Mouse (Mus musculus) embryonic facial prominence, embryonic 10.5 days (tissue): Measurements from ENCODE around the gene Nepro. TPM values are rescaled to one million over a fixed set of nuclear protein-coding genes. Genes with fewer than 3 reads are reported as not detected.
A peak's percentile ranks its signal among the peaks of the same experiment; 100 is the strongest.

Source experiments
- DNase-seq: peaks from one replicate; pipeline ENCODE4 v3.0.0-alpha.2; 2017; ENCODE audit warnings: low spot score
- H3K27ac ChIP-seq: fragments of 300-500 bp; sonication (generic); replicated peaks from 2 replicates; pipeline ENCODE4 v1.5.1; 2016; ENCODE audit warnings: mild to moderate bottlenecking
- H3K27me3 ChIP-seq: fragments of 300-500 bp; sonication (generic); replicated peaks from 2 replicates; pipeline ENCODE4 v1.6.1; 2016; ENCODE audit warnings: low read depth, mild to moderate bottlenecking; ENCODE audit not compliant: poor library complexity, severe bottlenecking
- H3K36me3 ChIP-seq: fragments of 300-500 bp; sonication (generic); replicated peaks from 2 replicates; pipeline ENCODE4 v1.6.1; 2016; ENCODE audit warnings: mild to moderate bottlenecking, moderate library complexity
- H3K4me1 ChIP-seq: fragments of 300-500 bp; sonication (generic); 2 replicates; pipeline ENCODE4 v1.6.1; 2016
- H3K4me3 ChIP-seq: fragments of 300-500 bp; sonication (generic); 2 replicates; pipeline ENCODE4 v1.5.1; 2016; ENCODE audit warnings: mild to moderate bottlenecking, moderate library complexity
- H3K9me3 ChIP-seq: fragments of 300-500 bp; sonication (generic); 2 replicates; pipeline ENCODE4 v1.6.1; 2016; ENCODE audit warnings: mild to moderate bottlenecking
- WGBS: fragments of 180-500 bp; shearing (Covaris S2); methylation state at CpG from one replicate; pipeline ENCODE4 v1.1.7; 2016; 5-methylcytosine and 5-hydroxymethylcytosine counted together
- polyA plus RNA-seq: library from polyadenylated mRNA; unstranded; fragments of >200 nt; fragmentation: Nextera tagmentation; extraction: Ambion mirVana; gene quantifications from 2 replicates; pipeline ENCODE4 v1.2.1, GENCODE M21; 2016

Nepro gene
- polyA plus RNA-seq, 1 experiment from 2014 or later = 13.4 TPM

DNA sequence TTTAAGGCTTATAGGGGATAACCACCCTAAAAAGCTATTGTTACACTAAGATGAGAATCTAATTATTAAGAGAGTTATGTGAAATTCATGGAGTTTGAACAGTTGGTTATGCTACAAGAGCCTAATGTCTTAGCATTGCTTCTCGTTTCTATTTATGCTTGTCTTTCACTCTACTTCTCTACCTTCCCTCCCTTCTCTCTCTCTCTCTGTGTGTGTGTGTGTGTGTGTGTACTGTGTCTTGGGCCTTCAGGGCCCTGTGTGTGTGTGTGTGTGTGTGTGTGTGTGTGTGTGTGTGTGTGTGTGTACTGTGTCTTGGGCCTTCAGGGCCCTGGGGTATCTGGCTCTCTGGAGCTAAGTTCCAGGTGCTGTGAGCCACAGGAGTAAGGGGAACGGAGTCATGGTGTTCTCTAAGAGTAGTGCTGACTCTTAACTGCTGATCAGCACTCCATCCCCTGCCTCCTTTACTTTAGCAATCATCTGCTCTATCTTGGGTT is 6.9 kb upstream of the Nepro start:
- 79% methylated on average over 2 of the region's 2 CpGs for WGBS
- Histone ChIP-seq H3K27ac (no peak overlapping the region), H3K4me1 (peaks cover 10% of the 10 kb centered on the region), H3K27me3 (no peaks in the 10 kb centered on the region), H3K9me3 (no peaks in the 10 kb centered on the region), H3K4me3 (no peak overlapping the region), H3K36me3 (peaks cover 15% of the 10 kb centered on the region)
- no peak for DNase-seq

DNA sequence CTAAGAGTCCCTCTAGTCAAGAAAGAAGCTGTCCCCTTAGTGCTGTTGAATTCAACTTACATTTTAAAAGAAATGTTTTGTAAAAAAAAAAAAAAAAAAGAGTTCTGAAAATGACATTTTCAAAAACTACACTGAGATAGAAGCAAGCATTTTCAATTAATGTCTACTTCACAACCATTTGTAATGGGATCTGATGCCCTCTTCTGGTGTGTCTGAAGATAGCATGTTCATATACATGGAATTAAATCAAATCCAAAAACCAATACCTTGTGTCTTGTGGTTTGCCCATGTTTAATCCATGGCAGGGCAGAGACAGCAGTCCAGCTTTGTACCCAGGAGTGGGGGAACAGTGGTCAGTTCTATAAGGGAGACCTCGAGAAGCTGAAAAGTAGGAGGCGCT is 6.3 kb upstream of the Nepro start:
- 69% methylated on average over 2 of the region's 2 CpGs for WGBS

DNA sequence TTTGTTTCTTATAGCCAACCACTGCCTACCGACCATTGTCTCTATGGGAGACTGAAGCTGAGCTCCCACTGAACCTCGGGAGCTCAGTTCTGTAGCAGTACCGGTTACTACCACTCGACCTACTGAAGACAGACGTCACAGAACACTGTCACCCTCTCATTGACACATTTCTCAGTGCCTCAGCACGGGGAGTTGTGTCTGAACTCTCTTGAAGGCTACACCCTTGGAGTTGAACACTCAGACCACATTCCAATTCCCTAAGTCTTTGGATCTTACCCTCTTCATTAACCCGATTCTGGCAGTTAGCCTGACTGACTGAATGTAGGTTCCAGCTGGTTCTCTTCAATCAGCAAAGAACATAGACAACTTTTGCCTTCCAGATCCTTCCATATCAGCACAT is 4.8 kb upstream of the Nepro start:
- Histone ChIP-seq H3K9me3 (no peaks in the 10 kb centered on the region), H3K27me3 (no peaks in the 10 kb centered on the region), H3K4me3 (no peak overlapping the region), H3K27ac (no peak overlapping the region), H3K4me1 (peaks cover 20% of the 10 kb centered on the region), H3K36me3 (peaks cover 15% of the 10 kb centered on the region)
- no peak for DNase-seq
- 84% methylated on average over 7 of the region's 7 CpGs for WGBS

More for the DNA sequence above, 6.3 kb upstream of the Nepro start:
- Histone ChIP-seq H3K4me1 (peaks cover 12% of the 10 kb centered on the region), H3K27me3 (no peaks in the 10 kb centered on the region), H3K36me3 (peaks cover 15% of the 10 kb centered on the region), H3K9me3 (no peaks in the 10 kb centered on the region), H3K27ac (no peak overlapping the region), H3K4me3 (no peak overlapping the region)
- no peak for DNase-seq

DNA sequence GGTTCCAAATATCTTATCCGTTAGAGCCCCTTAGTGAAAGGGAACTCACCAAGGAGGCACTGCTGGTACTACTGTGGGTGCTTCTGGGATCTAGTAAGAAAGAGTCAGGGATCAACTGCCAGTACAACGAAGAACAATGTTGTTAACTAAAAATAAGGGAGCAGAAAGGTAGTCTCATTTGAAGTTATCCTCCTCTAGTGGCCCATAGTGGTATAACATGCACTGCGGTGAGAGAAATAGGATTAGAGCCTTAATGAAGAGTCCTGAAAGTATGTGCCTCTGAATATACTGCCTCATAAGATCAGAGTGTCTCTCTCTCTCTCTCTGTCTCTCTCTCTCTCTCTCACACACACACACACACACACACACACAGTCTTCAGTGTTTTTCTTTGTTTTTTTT is 3.6 kb upstream of the Nepro start:
- WGBS = 73% methylated on average over 3 of the region's 3 CpGs
- no peaks in the 10 kb centered on the region for H3K27me3 ChIP-seq
- H3K9me3 ChIP-seq = no peaks in the 10 kb centered on the region
- peaks cover 25% of the 10 kb centered on the region for H3K4me1 ChIP-seq
- no peak for DNase-seq
- H3K27ac ChIP-seq = no peak overlapping the region
- no peak overlapping the region for H3K4me3 ChIP-seq
- H3K36me3 ChIP-seq = peaks cover 15% of the 10 kb centered on the region

DNA sequence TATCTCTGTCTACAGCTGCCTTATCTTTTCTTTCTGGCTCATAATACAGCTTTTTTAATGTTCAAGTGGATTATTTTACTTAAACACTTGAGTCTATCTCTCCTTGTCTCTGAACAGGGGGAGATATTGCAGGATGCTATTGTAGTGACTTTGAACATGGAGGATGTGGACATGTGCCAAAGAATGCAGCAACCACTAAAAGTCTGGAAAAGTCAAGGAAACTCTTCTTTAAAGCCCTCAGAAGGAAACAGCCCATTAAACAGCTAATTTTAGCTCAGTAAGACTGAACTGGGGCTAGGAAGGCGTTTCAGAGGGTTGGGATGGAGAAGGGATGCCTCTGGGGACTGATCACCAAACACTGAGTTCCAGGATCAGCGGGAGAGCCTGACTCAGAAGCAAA is 1.4 kb upstream of the Nepro start:
- 84% methylated on average over 2 of the region's 2 CpGs for WGBS
- H3K27me3 ChIP-seq = no peaks in the 10 kb centered on the region

DNA sequence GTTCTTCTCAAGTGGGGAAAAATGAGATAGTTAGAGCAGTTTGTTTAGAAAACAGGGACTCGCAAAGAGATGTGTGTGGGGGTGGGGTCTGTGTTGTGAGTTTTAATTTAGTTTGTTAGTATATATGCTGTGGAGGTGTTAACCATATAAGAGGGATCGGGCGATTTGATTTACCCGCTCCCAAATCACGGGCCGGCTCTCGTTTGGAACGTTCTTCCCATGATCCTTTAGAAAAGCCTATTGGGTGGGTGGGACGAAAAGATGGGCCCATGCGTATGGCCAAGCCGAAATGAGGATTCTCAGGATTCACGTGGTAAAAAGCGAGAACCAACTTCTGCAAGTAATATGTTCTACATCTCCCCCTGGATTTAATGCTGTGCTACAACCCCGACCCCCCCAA is 746 bp downstream of the Nepro start:
- Histone ChIP-seq H3K4me1 (peaks cover 21% of the 10 kb centered on the region), H3K27ac (peak overlapping the region; percentile 96), H3K9me3 (no peaks in the 10 kb centered on the region), H3K27me3 (no peaks in the 10 kb centered on the region), H3K4me3 (peak overlapping the region; percentile 74), H3K36me3 (peaks cover 39% of the 10 kb centered on the region)
- WGBS = under 1% methylated on average over 14 of the region's 14 CpGs
- DNase-seq = peak; percentile 79

More for the DNA sequence above, 1.4 kb upstream of the Nepro start:
- no peak overlapping the region for H3K27ac ChIP-seq
- H3K4me3 ChIP-seq = no peak overlapping the region
- no peaks in the 10 kb centered on the region for H3K9me3 ChIP-seq
- no peak for DNase-seq
- peaks cover 24% of the 10 kb centered on the region for H3K36me3 ChIP-seq
- H3K4me1 ChIP-seq = peaks cover 21% of the 10 kb centered on the region

DNA sequence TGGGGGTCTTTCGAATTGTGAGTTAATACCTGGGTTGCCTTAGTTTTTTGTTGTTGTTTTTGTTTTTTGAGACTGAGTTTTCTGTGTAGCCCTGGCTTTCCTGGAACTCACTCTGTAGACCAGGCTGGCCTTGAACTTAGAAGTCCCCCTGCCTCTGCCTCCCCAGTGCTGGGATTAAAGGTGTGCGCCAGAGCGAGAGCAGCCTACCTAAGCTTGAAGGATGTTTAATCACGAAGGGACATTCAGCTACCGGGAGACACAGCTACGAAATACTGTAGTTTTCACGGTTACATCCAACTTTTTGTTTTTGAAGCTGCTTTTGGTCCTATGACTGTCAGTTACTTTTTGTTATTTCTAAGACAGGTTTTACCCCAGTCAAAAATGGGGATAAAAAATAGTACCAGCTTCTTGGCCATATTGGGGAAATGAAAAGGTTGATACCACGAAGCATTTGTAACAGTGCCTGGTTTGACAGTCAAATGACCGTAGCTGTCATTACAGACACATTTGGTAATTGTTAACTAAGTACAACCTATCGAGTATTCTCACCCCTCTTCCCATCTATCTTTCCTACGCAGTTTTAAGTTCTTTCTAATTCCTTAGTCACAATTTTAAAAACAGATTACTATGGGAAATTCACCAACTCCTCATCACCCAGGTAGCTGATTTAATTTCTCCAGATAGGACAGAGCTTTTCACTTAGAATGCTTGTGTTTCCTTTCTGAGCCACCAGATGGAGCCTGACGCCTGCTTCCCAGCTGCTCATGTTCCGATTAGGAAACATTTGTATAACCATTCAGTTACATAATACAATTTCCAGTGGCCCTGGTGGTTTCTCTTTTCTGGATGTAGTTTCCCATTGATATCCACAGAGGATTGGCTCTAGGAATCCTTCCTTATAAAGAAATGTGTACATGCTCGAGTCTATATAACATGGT is 1.5 kb downstream of the Nepro start:
- Histone ChIP-seq H3K9me3 (no peaks in the 10 kb centered on the region), H3K4me3 (peak overlapping the region; percentile 74), H3K27ac (peak overlapping the region; percentile 96; the same call in 1 of the 2 replicates), H3K27me3 (no peaks in the 10 kb centered on the region), H3K4me1 (peaks cover 21% of the 10 kb centered on the region), H3K36me3 (peaks cover 39% of the 10 kb centered on the region)
- peak; percentile 66 for DNase-seq
- 51% methylated on average over 14 of the region's 14 CpGs for WGBS

DNA sequence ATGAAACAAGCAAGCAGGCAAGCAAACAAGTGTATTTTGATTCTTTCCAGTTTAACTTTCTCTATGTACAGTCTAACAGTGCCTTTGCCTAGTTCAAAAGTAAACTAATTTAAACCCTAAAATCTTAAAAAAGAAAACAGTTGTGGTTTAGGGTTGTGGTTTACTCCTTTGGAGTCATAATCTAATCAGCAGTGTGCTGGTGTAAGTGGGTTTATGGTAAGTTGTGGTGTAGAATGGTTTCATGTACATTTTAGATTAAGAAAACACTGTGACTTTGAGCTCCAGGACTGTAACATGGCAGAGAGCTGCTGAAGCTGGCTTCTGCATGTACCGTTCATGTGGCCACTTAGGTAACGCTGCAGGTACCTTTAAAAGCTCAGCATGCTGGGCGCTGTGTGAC is 3.4 kb downstream of the Nepro start:
- peaks cover 58% of the 10 kb centered on the region for H3K36me3 ChIP-seq
- H3K27ac ChIP-seq = no peak overlapping the region
- no peaks in the 10 kb centered on the region for H3K9me3 ChIP-seq
- no peaks in the 10 kb centered on the region for H3K27me3 ChIP-seq
- peaks cover 21% of the 10 kb centered on the region for H3K4me1 ChIP-seq
- WGBS = 97% methylated on average over 3 of the region's 3 CpGs
- no peak for DNase-seq
- no peak overlapping the region for H3K4me3 ChIP-seq

DNA sequence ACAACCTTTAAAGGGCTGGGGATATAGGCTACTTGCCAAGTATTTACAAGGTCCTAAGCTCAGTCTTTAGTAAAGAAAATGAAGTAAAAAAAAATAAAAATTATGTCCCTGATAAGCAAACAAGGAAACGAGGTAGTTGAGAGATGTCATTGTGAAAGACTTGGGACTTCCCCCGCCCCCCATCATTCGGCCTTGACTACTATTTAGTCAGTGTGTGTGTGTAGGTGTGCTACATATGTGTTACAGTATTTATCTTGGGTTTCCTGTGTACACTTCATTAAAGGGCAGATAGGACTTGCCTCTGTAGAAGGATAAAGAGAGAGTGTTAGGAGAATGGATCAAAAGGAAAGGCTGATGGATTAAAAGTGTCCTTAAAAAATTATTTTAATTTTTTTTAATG is 10.0 kb downstream of the Nepro start:
- no peak overlapping the region for H3K4me3 ChIP-seq
- no peak for DNase-seq
- no peaks in the 10 kb centered on the region for H3K4me1 ChIP-seq
- H3K9me3 ChIP-seq = no peaks in the 10 kb centered on the region
- H3K27me3 ChIP-seq = no peaks in the 10 kb centered on the region
- peaks cover 99% of the 10 kb centered on the region for H3K36me3 ChIP-seq
- H3K27ac ChIP-seq = no peak overlapping the region
- WGBS = 90% methylated on average over 3 of the region's 3 CpGs

DNA sequence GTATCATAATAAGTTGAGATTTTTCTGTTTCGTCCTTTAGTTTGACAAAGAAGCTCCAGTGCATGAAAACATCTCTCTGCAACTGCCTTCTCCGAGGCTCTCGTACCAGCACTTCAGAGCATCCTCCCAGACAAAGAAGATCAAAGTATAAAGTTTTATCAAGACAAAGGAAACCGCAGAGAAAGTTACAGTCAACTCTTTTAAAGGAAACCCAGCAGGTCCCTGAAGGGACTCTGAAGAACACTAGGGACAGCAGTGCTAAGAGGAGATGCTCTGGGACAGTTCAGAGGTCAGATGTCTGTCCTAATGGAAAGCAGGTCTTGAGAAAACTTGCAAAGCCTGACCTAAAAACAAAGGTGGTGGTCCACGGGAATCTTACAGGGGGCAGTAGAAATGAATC is 11.6 kb downstream of the Nepro start:
- Histone ChIP-seq H3K4me1 (no peaks in the 10 kb centered on the region), H3K4me3 (no peak overlapping the region), H3K27me3 (no peaks in the 10 kb centered on the region), H3K27ac (no peak overlapping the region), H3K9me3 (no peaks in the 10 kb centered on the region), H3K36me3 (peaks cover 98% of the 10 kb centered on the region)
- no peak for DNase-seq
- 87% methylated on average over 5 of the region's 5 CpGs for WGBS

DNA sequence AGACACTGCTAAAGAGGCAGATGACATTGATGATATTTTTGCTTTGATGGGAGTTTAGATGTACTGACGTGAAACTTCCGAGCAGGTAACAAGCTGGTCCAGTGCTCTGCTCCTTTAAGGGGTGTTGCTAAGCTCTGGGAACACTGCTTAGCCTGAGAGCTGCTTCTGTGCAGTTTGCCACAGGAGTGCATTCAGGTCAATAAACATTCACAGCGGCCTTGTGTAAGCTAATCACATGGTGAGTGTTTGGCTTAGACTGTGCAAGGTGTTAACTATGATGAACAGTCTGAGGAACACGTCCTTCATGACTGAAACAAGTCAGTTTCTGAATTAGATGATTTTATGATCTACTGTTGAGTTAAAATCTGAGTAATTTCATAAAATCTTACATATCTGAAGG is 12.0 kb downstream of the Nepro start:
- H3K4me1 ChIP-seq = no peaks in the 10 kb centered on the region
- DNase-seq = no peak
- H3K4me3 ChIP-seq = no peak overlapping the region
- 90% methylated on average over 4 of the region's 4 CpGs for WGBS
- no peaks in the 10 kb centered on the region for H3K27me3 ChIP-seq
- no peaks in the 10 kb centered on the region for H3K9me3 ChIP-seq
- H3K36me3 ChIP-seq = peaks cover 97% of the 10 kb centered on the region
- no peak overlapping the region for H3K27ac ChIP-seq

DNA sequence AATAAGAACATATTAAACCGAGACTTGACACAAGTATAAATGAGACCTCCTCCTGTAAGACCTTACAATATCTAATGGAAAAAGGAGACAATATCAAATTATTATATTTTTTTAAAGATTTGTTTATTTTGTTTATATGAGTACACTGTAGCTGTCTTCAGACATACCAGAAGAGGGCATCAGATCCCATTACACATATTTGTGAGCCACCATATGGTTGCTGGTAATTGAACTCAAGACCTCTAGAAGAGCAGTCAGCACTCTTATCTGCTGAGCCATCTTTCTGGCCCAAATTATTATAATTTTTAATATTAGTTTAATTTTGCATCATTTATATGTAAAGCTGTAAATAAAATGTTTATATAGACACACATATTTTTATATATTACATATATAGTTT is 18.7 kb downstream of the Nepro start:
- DNase-seq = no peak
- Histone ChIP-seq H3K9me3 (no peaks in the 10 kb centered on the region), H3K27me3 (no peaks in the 10 kb centered on the region), H3K4me1 (peaks cover 18% of the 10 kb centered on the region), H3K27ac (no peak overlapping the region), H3K4me3 (no peak overlapping the region), H3K36me3 (peaks cover 49% of the 10 kb centered on the region)
- 92% methylated on average over 1 of the region's 1 CpGs for WGBS

DNA sequence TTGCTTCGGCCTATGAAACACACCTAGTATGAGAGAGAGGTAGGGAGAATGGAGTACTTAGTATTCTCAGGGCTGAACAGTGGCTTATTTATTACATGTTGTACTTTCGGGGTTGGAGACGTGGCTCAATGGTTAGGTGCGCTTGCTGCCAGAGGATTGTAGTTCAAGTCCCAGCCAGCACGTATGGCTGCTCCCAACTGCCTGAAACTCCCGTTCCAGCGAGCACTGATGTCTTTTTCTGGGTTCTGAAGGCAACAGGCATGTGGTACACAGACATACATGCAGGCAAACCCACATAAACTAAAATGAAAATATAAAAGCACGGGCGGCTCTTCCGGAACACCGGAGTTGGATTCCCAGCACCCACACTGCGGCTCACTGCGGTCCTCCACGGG is 21.4 kb downstream of the Nepro start:
- DNase-seq = no peak
- H3K4me3 ChIP-seq = peak overlapping the region; percentile 90
- H3K27ac ChIP-seq = peak overlapping the region; percentile 96
- peaks cover 22% of the 10 kb centered on the region for H3K36me3 ChIP-seq
- peaks cover 18% of the 10 kb centered on the region for H3K4me1 ChIP-seq
- no peaks in the 10 kb centered on the region for H3K27me3 ChIP-seq
- no peaks in the 10 kb centered on the region for H3K9me3 ChIP-seq
- WGBS = 9% methylated on average over 14 of the region's 14 CpGs
